Mouse (Mus musculus) E14TG2a.4 (cell line): ENCODE measurements around the gene Nckap5l.

Experiments used
- CTCF ChIP-seq: conservative IDR thresholded peaks from 2 replicates; pipeline ENCODE4 v1.5.1; 2014; ENCODE audit warnings: low read length
- POU5F1 ChIP-seq: IDR thresholded peaks from 2 replicates; pipeline ENCODE4 v1.6.1; 2014; ENCODE audit warnings: low read length, borderline replicate concordance

- no peak for TF ChIP-seq CTCF
- no peak for TF ChIP-seq POU5F1
Measured at GRCm38 (mm10) chr15:99396462-99396861, 61.1 kb downstream of the Nckap5l start.
